Mouse (Mus musculus) spleen, adult 2 months (tissue): ENCODE results near the gene Ccdc157.

Source experiments
- CTCF ChIP-seq: fragments of 200-500 bp; IDR thresholded peaks from 2 replicates; pipeline ENCODE4 v1.5.1; 2011; ENCODE audit warnings: mild to moderate bottlenecking, inconsistent platforms; ENCODE audit not compliant: insufficient read depth, insufficient read length, insufficient replicate concordance; ENCODE audit errors: extremely low read depth
- POLR2A ChIP-seq: fragments of 200-500 bp; IDR thresholded peaks from 2 replicates; pipeline ENCODE4 v1.6.1; 2011; ENCODE audit warnings: low read depth, low read length, inconsistent platforms

- TF ChIP-seq POLR2A, result no peak
- no peak for TF ChIP-seq CTCF
Measured at GRCm38 (mm10) chr11:4142352-4142751, 17.7 kb downstream of the Ccdc157 start.
